Mouse (Mus musculus): ENCODE results near the gene Gpc6. TPM values are rescaled to one million over a fixed set of nuclear protein-coding genes. Genes with fewer than 3 reads are reported as not detected.

Gpc6 gene
- total and polyA plus RNA-seq, 3 experiments = not detected

GRCm38 (mm10) chr14:118019314-118019713, 1094.2 kb downstream of the Gpc6 start:
- TF ChIP-seq ELF1 (IDR thresholded peaks at IDR 0.05; ENCODE audit: low read depth, low read length) = no peak
- no peak for TF ChIP-seq NRF1 (IDR thresholded peaks at IDR 0.05; ENCODE audit: insufficient read depth, low read depth, low read length, poor library complexity, severe bottlenecking)
- TF ChIP-seq SIN3A (IDR thresholded peaks at IDR 0.05; ENCODE audit: low read length) = no peak
- TF ChIP-seq SMC3 (IDR thresholded peaks at IDR 0.05; ENCODE audit: low read depth, low read length) = no peak
- no peak for TF ChIP-seq CHD1 (IDR thresholded peaks at IDR 0.05; ENCODE audit: low read depth, low read length)
- TF ChIP-seq ZKSCAN1 (IDR thresholded peaks at IDR 0.05; ENCODE audit: low read depth, low read length) = no peak
- no peaks in the 10 kb centered on the region for H3K9me3 ChIP-seq (replicated peaks; ENCODE audit: insufficient read depth, low read length)
- no peaks in the 10 kb centered on the region for H3K36me3 ChIP-seq (ENCODE audit: control insufficient read depth in 1 of 2, insufficient read depth in 2 of 2, low read length in 2 of 2)
- no peak overlapping the region for H3K9ac ChIP-seq (ENCODE audit: control insufficient read depth, low read depth, low read length, poor library complexity, severe bottlenecking)
- H3K27me3 ChIP-seq (ENCODE audit: control insufficient read depth in 1 of 2, insufficient read depth in 2 of 2, low read length in 2 of 2) = no peaks in the 10 kb centered on the region
- H3K79me2 ChIP-seq (ENCODE audit: control insufficient read depth, insufficient read depth, low read length, poor library complexity) = no peaks in the 10 kb centered on the region
- no peak overlapping the region for H3K27ac ChIP-seq (ENCODE audit: control insufficient read depth, low read depth, low read length)
- no peaks in the 10 kb centered on the region for H3K4me1 ChIP-seq (ENCODE audit: control insufficient read depth in 1 of 2, insufficient read depth in 2 of 2, low read length in 2 of 2)
- no peak for DNase-seq (ENCODE audit: low read depth, low spot score)
- no peak overlapping the region for H3K4me3 ChIP-seq (ENCODE audit: control insufficient read depth in 1 of 2, insufficient read depth in 1 of 2, low read depth in 2 of 2, low read length in 2 of 2)

GRCm38 (mm10) chr14:118021867-118022543, 1096.9 kb downstream of the Gpc6 start:
- Histone ChIP-seq H3K36me3 (ENCODE audit: control insufficient read depth in 1 of 2, insufficient read depth in 2 of 2, low read length in 2 of 2) (no peaks in the 10 kb centered on the region), H3K27ac (ENCODE audit: control insufficient read depth, low read depth, low read length) (no peak overlapping the region), H3K27me3 (ENCODE audit: control insufficient read depth in 1 of 2, insufficient read depth in 2 of 2, low read length in 2 of 2) (no peaks in the 10 kb centered on the region), H3K79me2 (ENCODE audit: control insufficient read depth, insufficient read depth, low read length, poor library complexity) (no peaks in the 10 kb centered on the region), H3K9ac (ENCODE audit: control insufficient read depth, low read depth, low read length, poor library complexity, severe bottlenecking) (no peak overlapping the region), H3K9me3 (replicated peaks; ENCODE audit: insufficient read depth, low read length) (no peaks in the 10 kb centered on the region), H3K4me3 (ENCODE audit: control insufficient read depth in 1 of 2, insufficient read depth in 1 of 2, low read depth in 2 of 2, low read length in 2 of 2) (no peak overlapping the region), H3K4me1 (ENCODE audit: control insufficient read depth in 1 of 2, insufficient read depth in 2 of 2, low read length in 2 of 2) (no peaks in the 10 kb centered on the region)
- TF ChIP-seq CHD1 (IDR thresholded peaks at IDR 0.05; ENCODE audit: low read depth, low read length) (no peak), RAD21 (IDR thresholded peaks at IDR 0.05; ENCODE audit: low read depth, low read length) (no peak), ELF1 (IDR thresholded peaks at IDR 0.05; ENCODE audit: low read depth, low read length) (no peak), RCOR1 (IDR thresholded peaks at IDR 0.05; ENCODE audit: low read depth, low read length) (no peak), TBP (IDR thresholded peaks at IDR 0.05; ENCODE audit: low read depth, low read length) (no peak), ZKSCAN1 (IDR thresholded peaks at IDR 0.05; ENCODE audit: low read depth, low read length) (no peak), USF2 (IDR thresholded peaks at IDR 0.05; ENCODE audit: borderline replicate concordance in 1 of 2, insufficient read depth in 1 of 2, low read depth in 1 of 2, low read length in 2 of 2) (no peak), MYB (IDR thresholded peaks at IDR 0.05; ENCODE audit: low read depth, low read length) (no peak), TCF12 (IDR thresholded peaks at IDR 0.05; ENCODE audit: low read depth, low read length) (no peak)
- no peak for DNase-seq (ENCODE audit: low read depth, low spot score)
